31 mouse cellular contexts compared by ENCODE assay signal in genomic region chr3:60759046-60759445, GRCm38 (mm10).
"Had no signal": no experiment of that assay in that cellular context is flagged by ENCODE, and none has a peak within 500 bp of the region (broad histone marks: within the 10 kb centered on the region; RNA-seq: fewer than 3 reads in every experiment).

No protein-coding gene starts in this region.

- ATAC-seq: liver, embryonic 12.5 days; lung, postnatal 0 days; midbrain, embryonic 13.5 days; midbrain, embryonic 15.5 days; midbrain, embryonic 16.5 days had no signal

- H3K4me1 ChIP-seq: limb, embryonic 10.5 days; limb, embryonic 12.5 days; limb, embryonic 13.5 days; limb, embryonic 15.5 days; liver, embryonic 13.5 days; lung, embryonic 15.5 days; midbrain, embryonic 10.5 days; midbrain, embryonic 12.5 days; midbrain, embryonic 13.5 days; midbrain, embryonic 15.5 days; neural tube, embryonic 12.5 days had no signal

- DNase-seq: left cerebral cortex, postnatal 4 days; liver; liver, embryonic 13.5 days; lung, adult 18-20 months; lung, embryonic 14.5 days; lung, postnatal 10 days; lung, postnatal 14 days; lung, postnatal 36 days; lung, postnatal 4 days; midbrain, embryonic 14.5 days had no signal

- H3K4me3 ChIP-seq: left cerebral cortex, adult 2 months; limb, embryonic 10.5 days; limb, embryonic 12.5 days; limb, embryonic 13.5 days; limb, embryonic 15.5 days; liver, embryonic 12.5 days; liver, embryonic 13.5 days; liver, embryonic 15.5 days; lung, embryonic 15.5 days; megakaryocyte, embryonic 14.5 days; midbrain, embryonic 10.5 days; midbrain, embryonic 12.5 days; midbrain, embryonic 13.5 days; midbrain, embryonic 15.5 days; myocyte; neural tube, embryonic 12.5 days had no signal

- H3K36me3 ChIP-seq: limb, embryonic 10.5 days; limb, embryonic 12.5 days; limb, embryonic 13.5 days; limb, embryonic 15.5 days; liver, embryonic 12.5 days; liver, embryonic 13.5 days; liver, embryonic 15.5 days; lung, embryonic 15.5 days; midbrain, embryonic 10.5 days; midbrain, embryonic 12.5 days; midbrain, embryonic 13.5 days; midbrain, embryonic 15.5 days; neural tube, embryonic 12.5 days had no signal

- H3K4me2 ChIP-seq: limb, embryonic 12.5 days; limb, embryonic 13.5 days; limb, embryonic 15.5 days; liver, embryonic 11.5 days; liver, embryonic 12.5 days; liver, embryonic 13.5 days; liver, embryonic 15.5 days; lung, embryonic 14.5 days; lung, embryonic 15.5 days; midbrain, embryonic 11.5 days; midbrain, embryonic 12.5 days; midbrain, embryonic 13.5 days; midbrain, embryonic 15.5 days; neural tube, embryonic 12.5 days had no signal

- H3K27me3 ChIP-seq: limb, embryonic 12.5 days; limb, embryonic 13.5 days; limb, embryonic 15.5 days; liver, embryonic 12.5 days; liver, embryonic 13.5 days; liver, embryonic 15.5 days; lung, embryonic 15.5 days; megakaryocyte, embryonic 14.5 days; midbrain, embryonic 12.5 days; midbrain, embryonic 13.5 days; midbrain, embryonic 15.5 days; neural tube, embryonic 12.5 days had no signal

- H3K9ac ChIP-seq: limb, embryonic 12.5 days; limb, embryonic 13.5 days; limb, embryonic 15.5 days; liver, embryonic 12.5 days; liver, embryonic 13.5 days; liver, embryonic 14.5 days; liver, embryonic 15.5 days; lung, embryonic 14.5 days; lung, embryonic 15.5 days; midbrain, embryonic 12.5 days; midbrain, embryonic 13.5 days; midbrain, embryonic 15.5 days; neural tube, embryonic 12.5 days had no signal

- H3K27ac ChIP-seq: left cerebral cortex, adult 2 months; limb, embryonic 10.5 days; limb, embryonic 12.5 days; limb, embryonic 13.5 days; limb, embryonic 15.5 days; liver, embryonic 12.5 days; liver, embryonic 13.5 days; liver, embryonic 14.5 days; liver, embryonic 15.5 days; lung, embryonic 15.5 days; macrophage; midbrain, embryonic 10.5 days; midbrain, embryonic 12.5 days; midbrain, embryonic 13.5 days; midbrain, embryonic 15.5 days; neural tube, embryonic 12.5 days had no signal

- H3K9me3 ChIP-seq: limb, embryonic 10.5 days; limb, embryonic 12.5 days; limb, embryonic 13.5 days; limb, embryonic 15.5 days; liver, embryonic 12.5 days; liver, embryonic 13.5 days; liver, embryonic 15.5 days; lung, embryonic 15.5 days; megakaryocyte, embryonic 14.5 days; midbrain, embryonic 10.5 days; midbrain, embryonic 12.5 days; midbrain, embryonic 13.5 days; midbrain, embryonic 15.5 days; neural tube, embryonic 12.5 days had no signal
